Mouse (Mus musculus): ENCODE results near the gene Nup107. TPM values are rescaled to one million over a fixed set of nuclear protein-coding genes. Genes with fewer than 3 reads are reported as not detected.
A peak's percentile ranks its signal among the peaks of the same experiment; 100 is the strongest.
"Not testable (repeated sequence)": the region's sequence is repeated elsewhere in the genome, so short reads cannot be mapped to it uniquely, and the experiment has no call there.

The Nup107 gene
- polyA plus RNA-seq, 1 experiment, result 1.0 TPM

DNA sequence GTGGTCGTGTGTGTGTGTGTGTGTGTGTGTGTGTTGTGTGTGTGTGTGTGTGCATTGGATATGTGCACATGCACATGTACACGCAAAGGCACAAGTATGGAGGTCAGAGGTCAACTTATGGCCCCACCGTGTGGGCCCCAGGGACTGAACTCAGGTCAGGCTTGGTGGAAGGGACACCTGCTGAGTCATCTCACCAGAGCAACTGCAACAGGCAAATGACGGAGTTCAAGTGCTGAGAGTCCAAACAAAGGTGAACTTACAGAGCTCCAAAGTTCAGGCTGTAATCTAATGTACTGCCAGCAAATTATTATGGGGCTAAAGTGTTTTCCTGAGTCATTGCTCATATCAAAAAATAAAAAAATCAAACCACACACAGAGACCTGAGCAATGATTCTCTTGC is 55.4 kb downstream of the Nup107 start:
- Histone ChIP-seq H3K9me3 (ENCODE audit: control insufficient read depth, low read length) (no peaks in the 10 kb centered on the region), H3K4me1 (ENCODE audit: control insufficient read depth) (peaks cover 25% of the 10 kb centered on the region), H3K4me3 (replicated peaks) (no peak overlapping the region), H3K27me3 (ENCODE audit: control insufficient read depth) (no peaks in the 10 kb centered on the region), H3K36me3 (ENCODE audit: control insufficient read depth) (peaks cover 7% of the 10 kb centered on the region)
- no peak for TF ChIP-seq GATA1 (IDR thresholded peaks at IDR 0.05; ENCODE audit: low read length)
- no peak for TF ChIP-seq TAL1 (IDR thresholded peaks at IDR 0.05; ENCODE audit: low read length)

DNA sequence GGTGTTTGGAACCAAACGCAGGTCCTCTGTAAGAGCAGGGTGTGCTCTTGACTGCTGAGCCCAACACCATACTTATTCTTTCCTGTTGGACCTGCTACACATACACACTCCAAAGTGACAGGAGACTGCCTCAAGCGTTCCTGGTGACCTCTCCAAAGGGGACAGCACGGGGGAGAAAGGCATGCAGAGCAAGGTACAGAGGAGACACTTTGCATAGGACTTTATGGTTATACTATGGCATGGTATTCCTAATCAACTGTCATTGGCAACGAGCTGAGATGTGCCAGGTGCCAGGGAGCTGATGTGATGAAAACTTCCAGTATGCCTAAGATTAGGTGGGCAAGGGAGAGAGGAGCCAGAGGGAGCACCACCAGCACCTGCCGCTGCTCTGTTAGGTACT is 55.9 kb downstream of the Nup107 start:
- no peaks in the 10 kb centered on the region for H3K9me3 ChIP-seq (ENCODE audit: control insufficient read depth, low read length)
- H3K36me3 ChIP-seq (ENCODE audit: control insufficient read depth), result peaks cover 7% of the 10 kb centered on the region
- H3K4me3 ChIP-seq (replicated peaks), result no peak overlapping the region
- no peaks in the 10 kb centered on the region for H3K27me3 ChIP-seq (ENCODE audit: control insufficient read depth)
- no peak for TF ChIP-seq GATA1 (IDR thresholded peaks at IDR 0.05; ENCODE audit: low read length)
- no peak for TF ChIP-seq TAL1 (IDR thresholded peaks at IDR 0.05; ENCODE audit: low read length)
- peaks cover 29% of the 10 kb centered on the region for H3K4me1 ChIP-seq (ENCODE audit: control insufficient read depth)

DNA sequence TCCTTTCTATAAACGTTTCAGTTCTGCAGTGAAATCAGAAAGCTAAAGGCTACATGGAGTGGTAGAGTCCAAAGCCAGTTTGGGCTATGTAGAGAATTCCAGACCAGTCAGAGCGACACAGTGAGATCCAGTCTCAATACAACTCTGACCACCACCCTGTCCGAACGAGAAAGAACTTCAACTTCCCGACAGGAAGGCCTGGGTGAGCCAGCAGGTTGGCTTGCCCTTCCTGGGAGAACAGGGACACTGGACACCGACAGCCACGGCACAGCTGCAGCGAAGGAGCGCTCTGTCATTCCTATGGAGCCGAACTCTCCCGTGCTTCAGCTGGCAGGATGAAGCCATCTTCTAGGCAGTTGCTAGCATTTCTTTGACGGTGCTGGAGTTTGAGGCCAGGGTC is 57.1 kb downstream of the Nup107 start:
- H3K9me3 ChIP-seq (ENCODE audit: control insufficient read depth, low read length); H3K27me3 ChIP-seq (ENCODE audit: control insufficient read depth); H3K36me3 ChIP-seq (ENCODE audit: control insufficient read depth); H3K4me3 ChIP-seq (replicated peaks): not testable (repeated sequence)
- peaks cover 40% of the 10 kb centered on the region for H3K4me1 ChIP-seq (ENCODE audit: control insufficient read depth)

DNA sequence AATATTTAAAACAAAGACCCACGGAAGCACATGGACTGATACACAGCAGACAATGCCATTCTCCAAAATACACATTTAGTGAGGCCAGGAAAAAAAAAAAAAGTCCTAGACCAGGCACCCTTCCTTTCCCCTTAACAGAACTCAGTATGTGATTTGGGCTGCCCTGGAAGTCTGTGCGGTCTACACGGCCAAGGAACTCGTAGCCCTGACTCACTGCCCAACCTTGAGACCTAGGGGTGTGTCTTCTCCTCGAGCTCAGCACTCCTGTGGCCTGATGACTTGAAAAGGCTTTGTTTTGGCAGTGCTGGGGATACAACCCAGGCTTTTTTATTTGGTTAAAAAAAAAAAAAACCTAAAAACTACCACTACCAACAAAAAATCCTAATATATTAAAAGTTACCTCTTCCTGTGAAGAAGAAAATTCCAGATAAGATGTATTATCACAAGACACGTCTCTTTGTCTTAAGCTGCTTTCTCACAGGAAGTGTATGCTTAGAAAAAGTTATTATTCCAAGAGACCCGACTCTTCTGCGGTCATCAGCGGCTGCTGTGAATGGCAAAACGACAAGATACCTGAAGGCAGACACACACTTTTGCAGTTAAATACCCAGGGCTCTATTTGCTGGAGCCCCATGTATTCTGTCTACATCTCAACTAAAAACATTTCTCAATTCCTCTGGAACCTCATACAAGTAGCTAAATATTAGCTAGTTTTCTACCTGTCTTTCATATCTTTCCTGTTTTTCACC is 58.2 kb downstream of the Nup107 start:
- not testable (repeated sequence) for H3K27me3 ChIP-seq (ENCODE audit: control insufficient read depth); H3K36me3 ChIP-seq (ENCODE audit: control insufficient read depth); H3K9me3 ChIP-seq (ENCODE audit: control insufficient read depth, low read length); H3K4me3 ChIP-seq (replicated peaks)
- H3K4me1 ChIP-seq (ENCODE audit: control insufficient read depth), result peaks cover 40% of the 10 kb centered on the region

DNA sequence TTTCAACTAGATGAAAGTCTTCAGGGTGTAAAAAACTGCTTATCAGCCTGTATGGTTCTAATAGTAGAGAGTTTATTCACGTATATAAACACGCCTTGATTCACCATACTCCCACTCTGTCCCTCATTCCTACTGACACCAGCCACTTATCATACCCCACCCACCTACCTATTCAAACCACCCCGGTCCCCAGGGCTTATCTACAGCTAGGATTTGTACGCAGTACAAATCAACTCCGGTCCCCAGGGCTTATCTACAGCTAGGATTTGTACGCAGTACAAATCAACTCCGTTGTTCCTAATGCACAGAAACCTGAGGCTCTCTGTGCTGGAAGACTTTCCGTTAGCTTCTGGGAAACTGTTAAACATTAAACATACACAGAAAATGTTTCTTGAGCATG is 58.9 kb downstream of the Nup107 start:
- peaks cover 35% of the 10 kb centered on the region for H3K4me1 ChIP-seq (ENCODE audit: control insufficient read depth)
- not testable (repeated sequence) for H3K27me3 ChIP-seq (ENCODE audit: control insufficient read depth); H3K36me3 ChIP-seq (ENCODE audit: control insufficient read depth); H3K9me3 ChIP-seq (ENCODE audit: control insufficient read depth, low read length); H3K4me3 ChIP-seq (replicated peaks)

DNA sequence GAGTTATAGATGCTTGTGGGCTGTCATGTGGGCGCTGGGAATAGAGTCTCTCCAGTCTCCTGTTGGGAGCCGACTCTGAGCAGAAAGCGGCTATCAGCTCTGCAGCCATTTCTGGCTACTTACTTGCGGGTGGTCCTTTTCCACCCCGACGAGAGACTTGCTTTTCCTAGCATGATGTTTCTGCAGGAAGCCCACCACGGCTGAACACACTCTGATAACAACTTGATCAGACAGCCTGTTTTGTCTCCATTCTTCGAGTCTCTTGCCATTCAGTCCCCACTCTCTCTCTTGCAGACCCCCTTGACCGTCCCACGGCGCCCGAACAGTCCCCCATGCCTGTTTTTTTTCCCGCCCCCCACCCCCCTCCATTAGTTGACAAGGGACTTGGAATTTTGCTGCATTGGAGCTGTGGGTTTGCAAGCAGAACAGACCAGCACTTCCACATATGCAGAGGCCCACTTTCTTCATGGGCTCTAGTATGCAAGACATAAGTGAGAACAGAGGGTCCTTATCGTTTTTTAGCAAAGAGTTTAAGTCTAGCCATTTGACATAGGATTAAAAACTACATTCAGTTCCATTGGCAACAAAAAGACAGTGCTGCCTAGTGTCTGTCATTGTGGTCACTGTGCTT is 59.4 kb downstream of the Nup107 start:
- no peak overlapping the region for H3K4me3 ChIP-seq (replicated peaks)
- no peaks in the 10 kb centered on the region for H3K9me3 ChIP-seq (ENCODE audit: control insufficient read depth, low read length)
- H3K27me3 ChIP-seq (ENCODE audit: control insufficient read depth), result no peaks in the 10 kb centered on the region
- no peak for TF ChIP-seq TAL1 (IDR thresholded peaks at IDR 0.05; ENCODE audit: low read length)
- no peak for TF ChIP-seq GATA1 (IDR thresholded peaks at IDR 0.05; ENCODE audit: low read length)
- peaks cover 30% of the 10 kb centered on the region for H3K4me1 ChIP-seq (ENCODE audit: control insufficient read depth)
- no peaks in the 10 kb centered on the region for H3K36me3 ChIP-seq (ENCODE audit: control insufficient read depth)

DNA sequence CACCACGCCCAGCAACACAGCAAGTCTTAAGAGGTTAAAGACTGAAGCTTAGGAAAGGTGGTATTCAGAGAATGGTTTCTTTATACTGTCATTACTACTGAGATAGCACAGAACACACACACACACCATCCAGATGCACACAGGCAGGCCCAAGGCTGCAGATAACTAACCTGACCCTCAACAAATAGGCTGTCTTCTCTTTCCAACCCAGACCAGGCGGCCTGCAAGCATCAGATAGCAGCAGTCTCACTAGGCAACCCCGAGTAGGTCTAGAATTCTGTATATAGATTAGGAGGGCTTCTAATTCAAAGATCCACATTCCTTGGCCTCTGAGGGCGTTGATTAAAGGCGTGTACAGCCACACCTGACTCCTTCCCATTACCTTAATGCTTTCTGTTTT is 60.3 kb downstream of the Nup107 start:
- H3K4me3 ChIP-seq (replicated peaks), result no peak overlapping the region
- no peaks in the 10 kb centered on the region for H3K36me3 ChIP-seq (ENCODE audit: control insufficient read depth)
- no peaks in the 10 kb centered on the region for H3K27me3 ChIP-seq (ENCODE audit: control insufficient read depth)
- no peaks in the 10 kb centered on the region for H3K9me3 ChIP-seq (ENCODE audit: control insufficient read depth, low read length)
- H3K4me1 ChIP-seq (ENCODE audit: control insufficient read depth), result peaks cover 29% of the 10 kb centered on the region
- TF ChIP-seq GATA1 (IDR thresholded peaks at IDR 0.05; ENCODE audit: low read length) (peak; percentile 50; the same call in 1 of the 2 replicates), TAL1 (IDR thresholded peaks at IDR 0.05; ENCODE audit: low read length) (peak; percentile 64)

DNA sequence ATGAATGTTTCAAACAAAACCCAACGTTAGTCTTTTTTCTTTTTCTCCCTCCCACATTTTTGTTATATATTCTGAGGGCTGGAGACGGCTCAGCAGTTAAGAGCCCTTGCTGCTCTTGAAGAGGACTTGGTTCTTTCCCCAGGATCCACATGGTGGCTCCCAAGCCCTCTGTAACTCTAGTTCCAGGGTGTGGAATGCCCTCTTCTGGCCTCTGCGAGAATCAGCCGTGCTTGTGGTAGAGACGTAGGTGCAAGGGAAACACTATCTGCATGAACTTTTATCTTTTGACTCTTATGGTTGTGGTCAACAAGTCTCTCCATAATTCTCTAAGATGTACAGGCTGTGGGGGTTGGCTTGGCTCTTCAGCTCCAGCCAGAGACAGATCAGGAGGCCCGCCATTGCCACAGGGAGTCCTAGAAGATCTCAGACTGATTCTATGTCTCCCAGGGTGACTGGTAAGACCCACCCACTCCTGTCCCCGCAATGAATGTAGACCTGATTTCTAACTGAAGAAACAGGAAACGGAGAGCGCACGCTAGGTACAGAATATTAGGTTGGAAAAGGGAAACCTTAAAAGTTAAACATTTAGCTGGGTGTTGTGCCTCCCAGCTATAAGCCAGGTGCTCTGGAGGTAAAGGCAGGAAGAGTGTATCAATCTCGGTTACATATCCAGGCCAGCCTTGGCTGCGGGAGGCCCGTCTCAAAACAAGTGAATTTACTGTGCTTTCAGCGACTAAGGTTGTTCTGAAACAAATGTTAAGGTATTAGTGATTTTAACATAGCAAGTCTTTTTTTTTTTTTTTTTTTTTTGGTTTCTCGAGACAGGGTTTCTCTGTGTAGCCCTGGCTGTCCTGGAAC is 61.0 kb downstream of the Nup107 start:
- no peak for TF ChIP-seq TAL1 (IDR thresholded peaks at IDR 0.05; ENCODE audit: low read length)
- TF ChIP-seq GATA1 (IDR thresholded peaks at IDR 0.05; ENCODE audit: low read length), result no peak
- peaks cover 29% of the 10 kb centered on the region for H3K4me1 ChIP-seq (ENCODE audit: control insufficient read depth)
- no peaks in the 10 kb centered on the region for H3K9me3 ChIP-seq (ENCODE audit: control insufficient read depth, low read length)
- H3K27me3 ChIP-seq (ENCODE audit: control insufficient read depth), result no peaks in the 10 kb centered on the region
- no peak overlapping the region for H3K4me3 ChIP-seq (replicated peaks)
- H3K36me3 ChIP-seq (ENCODE audit: control insufficient read depth), result no peaks in the 10 kb centered on the region

DNA sequence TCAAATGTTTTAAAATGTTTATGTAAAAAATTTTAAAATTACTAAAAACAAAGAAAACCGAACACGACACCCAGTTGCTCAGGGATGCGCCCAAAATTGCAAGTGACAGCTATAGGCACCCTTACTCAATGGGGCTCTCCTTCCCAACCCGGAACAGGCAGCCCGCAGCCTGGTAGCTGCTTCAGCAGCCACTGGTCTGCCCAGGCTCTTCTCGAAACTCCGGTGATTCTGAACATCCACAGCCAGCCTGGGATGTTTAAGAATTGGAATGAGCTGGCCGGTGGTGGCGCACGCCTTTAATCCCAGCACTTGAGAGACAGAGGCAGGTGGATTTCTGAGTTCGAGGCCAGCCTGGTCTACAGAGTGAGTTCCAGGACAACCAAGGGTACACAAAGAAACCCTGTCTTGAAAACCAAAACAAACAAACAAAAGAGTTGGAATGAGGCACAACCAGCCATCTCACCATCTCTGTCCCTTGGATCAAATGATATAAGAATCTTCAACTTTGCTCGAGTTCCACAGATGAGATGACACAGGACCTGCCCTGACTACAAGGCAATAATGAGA is 61.8 kb downstream of the Nup107 start:
- Histone ChIP-seq H3K27me3 (ENCODE audit: control insufficient read depth) (no peaks in the 10 kb centered on the region), H3K36me3 (ENCODE audit: control insufficient read depth) (no peaks in the 10 kb centered on the region), H3K4me3 (replicated peaks) (no peak overlapping the region), H3K9me3 (ENCODE audit: control insufficient read depth, low read length) (no peaks in the 10 kb centered on the region), H3K4me1 (ENCODE audit: control insufficient read depth) (peaks cover 29% of the 10 kb centered on the region)
- TF ChIP-seq GATA1 (IDR thresholded peaks at IDR 0.05; ENCODE audit: low read length) (no peak), TAL1 (IDR thresholded peaks at IDR 0.05; ENCODE audit: low read length) (no peak)

Measured in erythroblast, embryonic 14.5 days (primary cell).